8 mouse cellular contexts compared by ENCODE assay signal in the genomic region with DNA sequence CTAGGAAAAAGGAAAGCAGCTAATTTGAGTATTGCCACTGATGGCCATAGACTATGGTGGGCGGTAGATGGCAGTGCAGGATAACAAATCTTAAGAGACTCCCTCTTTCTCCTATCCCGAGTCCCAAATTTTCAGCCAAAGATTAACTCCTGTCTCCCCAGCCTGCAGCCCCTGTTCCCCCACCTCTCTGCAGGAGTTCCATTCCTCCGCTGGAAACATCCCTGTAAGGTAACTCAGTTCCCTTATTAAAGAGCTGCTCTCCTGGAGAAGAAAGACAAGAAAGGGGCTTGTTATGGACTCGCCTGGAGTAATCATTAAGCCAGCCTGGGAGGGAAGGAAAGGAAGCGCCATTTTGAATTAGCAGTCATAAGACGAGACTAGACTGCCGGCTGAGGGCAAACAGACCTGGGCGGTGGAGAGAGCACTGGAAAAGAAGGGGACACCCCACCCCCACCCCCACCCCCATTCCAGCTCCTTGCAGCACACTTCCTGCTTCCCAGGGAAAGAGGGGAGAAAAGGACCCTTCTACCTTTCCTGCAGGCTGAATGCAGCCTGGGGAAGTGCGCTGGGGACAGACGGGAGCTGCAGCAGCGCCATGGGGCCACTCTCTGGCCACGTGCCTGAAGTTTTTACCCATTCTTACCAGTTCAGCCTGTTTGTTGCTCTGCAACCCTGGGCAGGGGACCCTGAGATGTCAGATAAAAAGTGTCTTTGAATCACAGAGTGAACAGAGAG. TPM values are rescaled to one million over a fixed set of nuclear protein-coding genes. Genes with fewer than 3 reads are reported as not detected.
A peak's percentile ranks its signal among the peaks of the same experiment; 100 is the strongest.
DNase-seq lines count a peak whose midpoint lies in the region; TF ChIP-seq lines count a peak whose summit lies in the region.

No protein-coding gene starts in this region.

- H3K27me3 ChIP-seq in spleen, adult 2 months (ENCODE audit: control insufficient read depth, insufficient read depth, low read length): no peaks in the 10 kb centered on the region
- H3K27me3 ChIP-seq in embryonic facial prominence, embryonic 10.5 days (replicated peaks; ENCODE audit: low read depth, poor library complexity, severe bottlenecking): no peaks in the 10 kb centered on the region
- H3K27me3 ChIP-seq in midbrain, embryonic 10.5 days (ENCODE audit: low read depth, poor library complexity, severe bottlenecking): no peaks in the 10 kb centered on the region

- TF ChIP-seq CTCF in spleen, adult 2 months (IDR thresholded peaks at IDR 0.05; ENCODE audit: extremely low read depth, insufficient read depth, insufficient read length, insufficient replicate concordance): peak; percentile 15; the same call in 1 of the 2 replicates

- no peak for TF ChIP-seq POLR2A in spleen, adult 2 months (IDR thresholded peaks at IDR 0.05; ENCODE audit: low read depth, low read length)

- H3K9me3 ChIP-seq in embryonic facial prominence, embryonic 10.5 days: no peaks in the 10 kb centered on the region
- no peaks in the 10 kb centered on the region for H3K9me3 ChIP-seq in midbrain, embryonic 10.5 days (replicated peaks)

- H3K4me3 ChIP-seq in spleen, adult 2 months (ENCODE audit: extremely low read depth, insufficient read depth, insufficient read length): no peak overlapping the region; the same call in 1 of the 2 replicates
- peak overlapping the region; percentile 63 for H3K4me3 ChIP-seq in embryonic facial prominence, embryonic 10.5 days
- H3K4me3 ChIP-seq in midbrain, embryonic 10.5 days: peak overlapping the region; percentile 54

- peak in 1 of 2 experiments; percentile 11 for DNase-seq in spleen, adult 2 months (ENCODE audit: low read depth in 1 of 2, low spot score in 2 of 2)
- no peak for DNase-seq in spleen, adult 12 weeks (ENCODE audit: low spot score)
- peak; percentile 81 for DNase-seq in embryonic facial prominence, embryonic 10.5 days (ENCODE audit: low spot score)
- peak; percentile 97 for DNase-seq in heart, adult 11 months
- DNase-seq in kidney, adult 11 months: peak; percentile 80
- peak; percentile 78 to 85 for DNase-seq in left cerebral cortex, postnatal 36 days (ENCODE audit: low spot score in 2 of 2)
- peak; percentile 87 for DNase-seq in midbrain, embryonic 10.5 days (ENCODE audit: low spot score)
- DNase-seq in skeletal muscle tissue, adult 2 months (ENCODE audit: low read depth, low spot score): peak; percentile 58

- 22% methylated on average over 12 of the region's 12 CpGs for WGBS in spleen, adult 2 months
- under 1% methylated on average over 12 of the region's 12 CpGs for WGBS in embryonic facial prominence, embryonic 10.5 days
- under 1% methylated on average over 12 of the region's 12 CpGs for WGBS in midbrain, embryonic 10.5 days

- H3K27ac ChIP-seq in spleen, adult 2 months (ENCODE audit: insufficient read depth, low read length): no peak overlapping the region
- peak overlapping the region; percentile 97 for H3K27ac ChIP-seq in embryonic facial prominence, embryonic 10.5 days (replicated peaks)
- peak overlapping the region; percentile 92 for H3K27ac ChIP-seq in midbrain, embryonic 10.5 days (replicated peaks)

- H3K4me1 ChIP-seq in spleen, adult 2 months (ENCODE audit: control insufficient read depth, insufficient read depth, insufficient read length): no peaks in the 10 kb centered on the region
- H3K4me1 ChIP-seq in embryonic facial prominence, embryonic 10.5 days: peaks cover 10% of the 10 kb centered on the region
- H3K4me1 ChIP-seq in midbrain, embryonic 10.5 days: peaks cover 7% of the 10 kb centered on the region

- intact Hi-C loops in left cerebral cortex, postnatal 36 days (cut with DNase I): no loop called here

- no peaks in the 10 kb centered on the region for H3K36me3 ChIP-seq in spleen, adult 2 months (ENCODE audit: control insufficient read depth, insufficient read depth, low read length)
- H3K36me3 ChIP-seq in embryonic facial prominence, embryonic 10.5 days (replicated peaks): peaks cover 22% of the 10 kb centered on the region
- peaks cover 25% of the 10 kb centered on the region for H3K36me3 ChIP-seq in midbrain, embryonic 10.5 days

RNA-seq across cellular contexts. Expression of gene Cc2d2a, which starts 10.2 kb away (rescaled TPM):
- 0.58 TPM in 2 replicates for polyA plus RNA-seq in spleen, adult 2 months (2012; rRNA removed)
- 8.4 and 9.1 TPM in 2 replicates for polyA plus RNA-seq in embryonic facial prominence, embryonic 10.5 days (2016; fragmentation: Nextera tagmentation; extraction: Ambion mirVana)
- total RNA-seq in left cerebral cortex, postnatal 36 days (2021): 10 to 100 TPM; 16.0 to 17.9 TPM
- 8.2 and 10.4 TPM in 2 replicates for polyA plus RNA-seq in midbrain, embryonic 10.5 days (2016; fragmentation: Nextera tagmentation; extraction: Ambion mirVana)
